Mouse (Mus musculus): ENCODE measurements around the gene Ssu2.

Ssu2 gene

DNA sequence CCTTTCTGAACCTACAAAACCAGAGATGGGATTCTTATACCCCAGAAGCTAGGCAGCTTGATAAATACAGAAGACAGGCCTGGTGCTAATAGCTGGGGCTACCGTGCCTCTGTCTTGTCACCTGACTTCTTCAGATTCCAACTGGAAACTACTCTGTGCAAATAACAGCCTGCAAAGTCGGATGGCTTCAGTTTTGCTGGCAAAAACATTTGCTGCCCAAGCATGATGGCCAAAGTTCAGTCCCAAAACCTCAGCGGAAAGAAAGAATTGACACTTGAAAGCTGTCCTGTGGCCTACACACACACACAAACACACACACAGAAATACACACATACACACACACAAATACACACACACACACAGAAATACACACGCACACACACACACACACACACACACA lies 48.8 kb downstream of the Ssu2 start:
- DNase-seq (ENCODE audit: low spot score) = no peak

DNA sequence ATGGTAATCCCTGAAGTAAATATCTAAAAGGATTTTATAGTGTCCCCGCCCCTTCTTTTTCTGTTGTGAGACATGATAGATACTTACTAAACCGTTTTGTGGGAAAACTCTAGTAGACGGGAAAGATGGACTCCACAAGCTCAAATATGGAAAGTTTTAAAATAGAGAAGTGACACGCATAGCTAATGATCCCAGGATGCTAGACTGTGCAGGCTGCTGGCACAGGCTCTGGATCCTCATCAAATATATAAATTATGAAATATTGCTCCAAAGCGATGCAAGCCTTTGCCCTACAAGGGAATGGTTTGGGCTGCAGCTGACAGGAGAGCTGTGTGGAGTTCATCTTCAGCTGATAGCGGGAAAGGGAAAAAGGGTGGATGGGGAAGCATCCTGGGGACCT lies 50.2 kb downstream of the Ssu2 start:
- no peak for DNase-seq (ENCODE audit: low spot score)

DNA sequence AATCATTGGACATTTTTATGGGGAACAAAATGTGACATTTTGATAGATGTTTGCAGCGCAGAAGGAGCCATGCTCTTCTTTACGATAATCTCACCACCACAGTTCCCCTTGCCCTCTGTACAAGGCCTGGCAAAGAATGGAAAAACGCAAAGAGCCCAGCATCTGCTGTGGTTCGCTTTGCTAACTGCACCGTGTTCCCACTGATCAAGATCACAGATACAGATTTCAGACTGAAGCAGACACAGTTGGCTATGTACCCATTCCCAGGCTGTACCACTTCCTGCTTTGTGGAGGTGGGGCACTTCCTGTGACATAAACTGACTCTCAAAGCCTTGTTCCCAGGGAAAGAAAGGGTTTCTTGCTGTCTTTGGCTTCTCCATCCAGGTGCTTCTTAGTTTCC lies 53.9 kb downstream of the Ssu2 start:
- DNase-seq (ENCODE audit: low spot score) = no peak

DNA sequence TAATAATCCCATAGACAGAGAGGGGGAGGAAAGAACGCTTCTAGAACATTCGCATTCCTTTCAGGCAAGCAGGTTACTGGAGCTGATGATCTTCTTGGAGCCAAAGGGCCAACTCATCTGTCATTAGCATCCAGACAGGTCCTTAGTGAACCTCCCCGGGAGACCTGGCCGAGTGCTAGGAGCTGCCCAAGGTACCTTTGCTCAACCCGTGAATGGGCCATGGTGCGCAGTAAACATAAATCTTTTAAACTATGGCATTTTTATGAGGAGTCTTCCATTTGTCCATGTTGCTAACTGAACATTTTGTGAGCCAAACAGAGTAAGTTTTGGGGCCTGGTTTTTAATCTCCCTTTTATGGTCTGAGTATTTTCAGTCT lies 56.6 kb downstream of the Ssu2 start:
- DNase-seq (ENCODE audit: low spot score) = no peak

DNA sequence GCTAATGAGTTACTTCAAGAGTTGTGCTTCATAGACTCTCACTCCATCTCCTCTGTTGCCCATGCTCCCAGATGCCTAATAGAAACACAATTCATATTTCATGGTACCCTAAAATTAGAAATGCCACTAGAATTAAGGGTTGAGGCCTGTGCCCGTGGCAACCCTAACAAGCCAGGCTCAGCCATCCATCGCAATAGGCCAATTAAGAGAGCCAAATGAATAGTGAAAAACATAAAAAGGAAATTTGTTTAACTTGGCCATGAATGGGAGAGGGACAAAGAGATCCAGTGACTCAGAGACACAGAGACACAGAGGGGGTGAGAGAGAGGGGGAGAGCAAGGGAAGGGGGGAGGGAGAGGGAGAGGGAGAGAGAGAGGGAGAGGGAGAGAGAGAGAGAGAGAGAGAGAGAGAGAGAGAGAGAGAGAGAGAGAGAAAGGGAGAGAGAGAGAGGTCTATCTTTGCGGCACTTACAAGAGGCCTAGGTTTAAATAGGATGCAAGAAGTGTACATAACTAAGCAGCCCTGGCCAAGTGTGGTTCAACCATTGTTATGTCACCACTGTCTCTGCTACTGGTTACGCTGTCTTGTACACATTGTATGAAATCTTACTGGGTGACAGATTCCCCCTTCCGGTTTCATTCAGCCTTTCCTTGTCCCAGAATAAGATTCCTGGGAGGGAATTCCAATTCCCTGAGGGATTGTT lies 57.2 kb downstream of the Ssu2 start:
- DNase-seq (ENCODE audit: low spot score) = no peak

DNA sequence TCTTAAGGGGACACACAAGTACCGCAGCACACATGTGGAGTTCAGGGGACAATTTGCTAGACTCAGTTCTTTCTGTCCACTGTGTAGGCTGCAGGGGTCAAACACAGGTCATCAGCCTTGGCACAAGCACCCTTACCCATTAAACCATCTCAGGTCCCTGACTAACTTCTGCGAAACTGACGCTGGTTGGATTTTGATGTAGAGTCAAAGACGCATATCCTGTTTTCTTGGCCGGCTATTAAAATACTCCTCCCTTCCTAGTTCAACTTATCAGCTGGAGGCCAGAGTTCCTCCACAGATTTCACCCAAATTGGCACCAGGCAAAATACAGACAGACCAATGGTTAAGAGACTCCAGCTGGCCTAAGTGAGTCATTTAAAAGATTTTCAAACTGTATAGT lies 60.0 kb downstream of the Ssu2 start:
- no peak for DNase-seq (ENCODE audit: low spot score)

DNA sequence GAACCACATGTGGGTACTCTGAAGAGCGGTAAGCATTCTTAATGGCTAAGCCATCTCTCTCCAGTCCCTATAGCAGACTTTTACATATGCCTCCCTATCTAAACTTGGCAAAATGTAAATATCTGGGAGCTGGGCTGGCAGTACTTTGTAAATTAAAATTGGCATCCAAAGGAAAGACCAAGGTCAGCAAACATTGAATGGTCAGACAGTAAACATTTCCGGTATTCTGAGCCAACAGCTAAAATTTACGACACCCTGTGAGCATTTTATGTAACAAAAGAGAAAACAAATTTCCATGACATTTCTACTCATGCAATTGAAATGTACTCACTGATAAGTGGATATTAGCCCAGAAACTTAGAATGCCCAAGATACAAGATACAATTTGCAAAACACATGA lies 62.6 kb downstream of the Ssu2 start:
- no peak for DNase-seq (ENCODE audit: low spot score)

DNA sequence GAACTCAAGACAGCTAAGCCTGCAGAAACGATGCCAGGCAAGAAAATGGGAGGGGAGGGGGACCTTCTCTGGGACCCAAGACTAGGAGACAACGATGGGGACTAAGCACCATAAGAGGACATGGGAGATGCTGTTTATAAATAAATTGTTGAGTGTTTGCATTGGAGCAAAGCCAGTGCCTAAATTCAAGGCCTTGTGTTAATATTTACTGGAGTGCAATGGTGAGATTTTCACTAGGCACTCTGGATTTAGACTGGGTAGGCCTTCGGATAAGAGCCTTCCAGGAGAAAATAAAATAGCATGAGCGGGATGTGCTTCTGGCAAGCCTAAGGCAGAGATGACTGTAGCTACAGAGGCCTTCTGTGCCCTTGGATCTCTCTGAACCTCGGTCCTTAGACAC lies 64.9 kb downstream of the Ssu2 start:
- no peak for DNase-seq (ENCODE audit: low spot score)

DNA sequence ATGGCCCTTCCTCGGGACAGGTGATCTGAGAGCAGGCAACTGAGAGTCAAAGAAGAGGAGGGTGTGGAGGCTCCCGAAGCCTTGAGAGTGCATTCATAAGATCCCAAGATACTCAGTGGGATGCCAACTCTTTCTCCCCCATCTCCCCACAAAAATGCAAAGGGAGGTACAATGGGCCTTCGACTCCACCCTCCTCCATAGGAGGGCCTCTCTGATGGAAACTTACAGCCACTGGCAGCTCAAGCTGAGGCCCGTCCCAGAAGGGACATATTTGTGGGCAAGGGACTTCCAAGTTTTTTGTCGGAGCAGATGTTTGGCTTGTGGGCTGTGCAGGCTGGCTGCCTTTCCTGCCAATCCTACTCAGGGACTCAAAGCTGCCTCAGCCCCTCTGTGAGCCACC lies 67.1 kb downstream of the Ssu2 start:
- DNase-seq (ENCODE audit: low spot score) = no peak

DNA sequence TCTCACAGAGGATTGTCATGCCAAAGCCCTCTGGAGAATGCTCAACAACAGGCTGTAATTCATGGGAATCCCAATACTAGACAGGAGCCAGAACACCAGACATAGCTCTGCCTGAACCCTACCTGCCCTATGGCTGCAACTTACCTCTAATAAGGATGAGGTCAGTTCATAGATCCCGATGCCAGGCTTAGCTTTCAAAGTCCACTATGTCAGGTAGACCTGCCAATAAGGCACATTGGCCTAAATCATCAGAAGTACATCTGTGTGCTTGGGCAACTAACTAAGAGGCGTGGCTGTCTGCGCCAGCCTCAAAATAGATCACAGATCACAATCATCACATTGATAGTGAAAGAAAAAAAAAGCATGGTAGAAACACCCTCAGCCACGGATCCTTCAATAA lies 68.4 kb downstream of the Ssu2 start:
- no peak for DNase-seq (ENCODE audit: low spot score)

DNA sequence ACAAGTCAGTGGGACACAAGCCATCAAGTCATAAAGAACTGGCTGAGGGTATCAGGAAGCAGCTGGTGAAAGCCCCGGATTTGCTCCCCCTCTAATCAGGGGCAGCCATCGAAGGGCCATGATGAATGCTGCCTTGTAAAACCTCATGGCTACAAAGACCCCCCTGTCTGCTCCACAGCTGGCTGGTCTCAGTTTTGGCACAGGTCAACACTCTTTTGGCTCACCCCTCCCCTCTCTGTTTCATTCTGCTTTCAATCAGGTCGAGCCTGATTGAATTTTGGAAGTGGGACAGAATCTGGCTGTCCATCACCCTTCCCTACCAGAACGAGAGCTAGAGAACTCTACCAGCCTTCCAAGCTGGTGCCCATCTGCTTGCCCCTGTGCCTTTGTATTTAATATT lies 76.4 kb downstream of the Ssu2 start:
- DNase-seq (ENCODE audit: low spot score) = no peak

DNA sequence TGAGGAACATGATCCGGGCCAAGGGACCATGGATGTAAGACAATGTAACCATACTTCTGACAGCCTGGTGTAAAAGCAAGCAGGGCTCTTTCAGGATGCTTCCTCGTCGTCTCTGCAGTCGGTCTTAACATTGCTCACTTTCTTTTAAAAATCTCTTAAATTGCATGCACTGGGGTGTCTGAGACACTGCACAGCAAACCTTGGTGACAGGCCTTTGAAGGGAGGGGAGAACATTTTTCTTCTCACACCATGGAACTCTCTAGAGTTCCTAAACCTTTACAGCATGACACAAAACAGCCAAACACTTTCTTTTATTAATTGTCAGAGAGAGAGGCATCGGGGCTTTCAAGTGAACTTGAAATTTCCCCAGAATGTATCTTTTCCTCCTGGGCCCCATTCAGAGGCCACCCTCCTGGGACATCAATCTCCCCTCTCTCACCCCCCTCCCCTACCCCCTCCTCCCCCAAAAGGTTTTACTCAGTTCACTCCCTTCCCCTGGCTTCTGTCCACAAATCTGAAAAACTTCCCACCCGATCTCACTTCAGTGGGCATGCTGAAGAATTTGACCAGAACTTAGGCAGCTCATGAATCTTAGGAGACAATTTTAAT lies 78.4 kb downstream of the Ssu2 start:
- DNase-seq (ENCODE audit: low spot score) = no peak

Measured in testis, postnatal 10 days (tissue).